Mouse (Mus musculus) thymus, adult 2 months (tissue): ENCODE data around the gene Itgb5.

Experiments used
- CTCF ChIP-seq: fragments of 200-500 bp; IDR thresholded peaks from 2 replicates; pipeline ENCODE4 v1.5.1; 2012; ENCODE audit warnings: mild to moderate bottlenecking, control low read depth, low read length, moderate library complexity, borderline replicate concordance; ENCODE audit not compliant: control insufficient read depth, poor library complexity, insufficient read depth; ENCODE audit errors: extremely low read depth
- POLR2A ChIP-seq: fragments of 200-500 bp; IDR thresholded peaks from 2 replicates; pipeline ENCODE4 v1.6.1; 2012; ENCODE audit warnings: mild to moderate bottlenecking, low read length, control low read depth, moderate library complexity; ENCODE audit not compliant: control insufficient read depth, poor library complexity, insufficient read depth; ENCODE audit errors: extremely low read depth

GRCm38 (mm10) chr16:33939133-33939531 is 109.7 kb downstream of the Itgb5 start:
- TF ChIP-seq POLR2A (no peak), CTCF (no peak)
